In the genomic region with DNA sequence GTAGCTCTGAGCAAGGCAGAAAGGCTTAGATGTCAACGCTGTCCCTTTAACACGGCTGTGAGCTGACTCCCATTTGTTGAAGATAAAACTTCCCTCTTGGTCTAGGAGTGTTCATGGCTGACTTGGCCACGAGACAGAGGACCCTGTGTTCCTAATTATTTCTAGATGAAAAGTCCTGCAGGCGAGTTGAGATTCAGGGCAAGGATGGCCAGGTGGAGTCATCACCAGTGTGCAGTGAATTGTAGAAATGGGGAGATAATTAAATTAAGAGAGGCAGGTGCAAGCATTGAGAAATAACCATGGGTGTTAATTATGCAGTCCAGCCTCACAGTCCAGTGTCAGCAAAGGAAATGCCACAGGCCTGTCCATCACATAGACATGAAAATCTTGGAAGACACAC, we compare ENCODE assay signal across 21 mouse cellular contexts.
DNase-seq lines count a peak whose midpoint lies in the region; ATAC-seq and TF ChIP-seq lines count a peak whose summit lies in the region.
"Had no signal": no experiment of that assay in that cellular context is flagged by ENCODE, and none has a peak within 500 bp of the region (broad histone marks: within the 10 kb centered on the region; RNA-seq: fewer than 3 reads in every experiment).

No protein-coding gene starts in this region.

- intact Hi-C loops in heart, adult 2 months (cut with DNase I): no loop called here

- no peaks in the 10 kb centered on the region for H3K27me3 ChIP-seq in hindbrain, embryonic 15.5 days
- H3K27me3 ChIP-seq in hindbrain, embryonic 14.5 days (ENCODE audit: control insufficient read depth, insufficient read depth, low read length): no peaks in the 10 kb centered on the region
- no peaks in the 10 kb centered on the region for H3K27me3 ChIP-seq in midbrain, postnatal 0 days (ENCODE audit: insufficient read depth, low read length)
- H3K27me3 ChIP-seq in midbrain, embryonic 10.5 days (ENCODE audit: low read depth, poor library complexity, severe bottlenecking): no peaks in the 10 kb centered on the region
- H3K27me3 ChIP-seq in heart, adult 2 months (ENCODE audit: control insufficient read depth, insufficient read depth, low read length): no peaks in the 10 kb centered on the region
- H3K27me3 ChIP-seq: embryonic facial prominence, embryonic 12.5 days; limb, embryonic 12.5 days; midbrain, embryonic 12.5 days had no signal

- H3K36me3 ChIP-seq in hindbrain, embryonic 15.5 days: no peaks in the 10 kb centered on the region
- no peaks in the 10 kb centered on the region for H3K36me3 ChIP-seq in hindbrain, embryonic 14.5 days (replicated peaks; ENCODE audit: control insufficient read depth, insufficient read depth)
- no peaks in the 10 kb centered on the region for H3K36me3 ChIP-seq in midbrain, postnatal 0 days (ENCODE audit: insufficient read depth, low read length)
- no peaks in the 10 kb centered on the region for H3K36me3 ChIP-seq in midbrain, embryonic 10.5 days
- no peaks in the 10 kb centered on the region for H3K36me3 ChIP-seq in heart, adult 2 months (ENCODE audit: control insufficient read depth, insufficient read depth, low read length)
- H3K36me3 ChIP-seq: embryonic facial prominence, embryonic 12.5 days; limb, embryonic 12.5 days; midbrain, embryonic 12.5 days had no signal

- H3K4me2 ChIP-seq in hindbrain, embryonic 15.5 days: no peak overlapping the region
- no peak overlapping the region for H3K4me2 ChIP-seq in hindbrain, embryonic 14.5 days (replicated peaks)
- no peak overlapping the region for H3K4me2 ChIP-seq in midbrain, postnatal 0 days (ENCODE audit: low read depth, low read length, poor library complexity, severe bottlenecking)
- H3K4me2 ChIP-seq: embryonic facial prominence, embryonic 12.5 days; limb, embryonic 12.5 days; liver, embryonic 11.5 days; midbrain, embryonic 12.5 days had no signal

- DNase-seq in cerebellum, adult 8-10 months: no peak
- DNase-seq in hindbrain, embryonic 14.5 days (ENCODE audit: low spot score): no peak
- DNase-seq in midbrain, postnatal 0 days (ENCODE audit: low spot score): peak; percentile 70
- no peak for DNase-seq in midbrain, embryonic 10.5 days (ENCODE audit: low spot score)
- DNase-seq in gastrocnemius, postnatal 25 days: no peak
- DNase-seq in heart, adult 2 months: no peak
- DNase-seq: adrenal gland, postnatal 10 days; gastrocnemius, postnatal 10 days; heart, adult 18-20 months; lung, adult 18-20 months; lung, postnatal 10 days; right cerebral cortex, postnatal 14 days; spleen, adult 18-20 months had no signal

- WGBS in hindbrain, embryonic 15.5 days: 71% methylated on average over 4 of the region's 4 CpGs
- WGBS in hindbrain, embryonic 14.5 days: 76% methylated on average over 4 of the region's 4 CpGs
- 76% methylated on average over 4 of the region's 4 CpGs for WGBS in midbrain, postnatal 0 days
- 82% methylated on average over 4 of the region's 4 CpGs for whole genome bisulfite sequencing in midbrain, embryonic 10.5 days
- 57% methylated on average over 4 of the region's 4 CpGs for WGBS in heart, adult 2 months

- H3K79me2 ChIP-seq in heart, adult 2 months (replicated peaks; ENCODE audit: control insufficient read depth, insufficient read depth, low read length): no peaks in the 10 kb centered on the region

- no peak overlapping the region for H3K9ac ChIP-seq in hindbrain, embryonic 15.5 days
- H3K9ac ChIP-seq in hindbrain, embryonic 14.5 days: no peak overlapping the region
- H3K9ac ChIP-seq in midbrain, postnatal 0 days (replicated peaks; ENCODE audit: low read length, poor library complexity, severe bottlenecking): no peak overlapping the region
- no peak overlapping the region for H3K9ac ChIP-seq in heart, adult 2 months (ENCODE audit: low read depth, low read length)
- H3K9ac ChIP-seq: embryonic facial prominence, embryonic 12.5 days; limb, embryonic 12.5 days; midbrain, embryonic 12.5 days had no signal

- H3K9me3 ChIP-seq in hindbrain, embryonic 15.5 days: no peaks in the 10 kb centered on the region
- H3K9me3 ChIP-seq in hindbrain, embryonic 14.5 days (ENCODE audit: control insufficient read depth, low read length): no peaks in the 10 kb centered on the region
- 0 out of 2 replicates have a peak, but pooled peaks cover 5% of the 10 kb centered on the region for H3K9me3 ChIP-seq in midbrain, postnatal 0 days (ENCODE audit: low read length)
- no peaks in the 10 kb centered on the region for H3K9me3 ChIP-seq in midbrain, embryonic 10.5 days (replicated peaks)
- H3K9me3 ChIP-seq: embryonic facial prominence, embryonic 12.5 days; limb, embryonic 12.5 days; midbrain, embryonic 12.5 days had no signal

- ATAC-seq in cerebellum, adult (ENCODE audit: insufficient number of reproducible peaks, low FRiP score, low TSS enrichment): peak; percentile 47
- peak; percentile 48; the same call in 1 of the 2 replicates for ATAC-seq in hindbrain, embryonic 15.5 days (ENCODE audit: low FRiP score, low read depth)
- no peak for ATAC-seq in hindbrain, embryonic 14.5 days (ENCODE audit: low FRiP score)
- ATAC-seq in midbrain, postnatal 0 days (ENCODE audit: low FRiP score): no peak
- ATAC-seq: intestine, postnatal 0 days had no signal

- TF ChIP-seq POLR2A in heart, adult 2 months (IDR thresholded peaks at IDR 0.05; ENCODE audit: insufficient read depth, low read depth, low read length): no peak

- H3K4me3 ChIP-seq in hindbrain, embryonic 15.5 days: no peak overlapping the region
- no peak overlapping the region for H3K4me3 ChIP-seq in hindbrain, embryonic 14.5 days (replicated peaks; ENCODE audit: low read length)
- H3K4me3 ChIP-seq in midbrain, postnatal 0 days (ENCODE audit: low read depth, low read length): no peak overlapping the region
- H3K4me3 ChIP-seq in midbrain, embryonic 10.5 days: no peak overlapping the region
- no peak overlapping the region for H3K4me3 ChIP-seq in heart, adult 2 months
- H3K4me3 ChIP-seq: embryonic facial prominence, embryonic 12.5 days; limb, embryonic 12.5 days; midbrain, embryonic 12.5 days had no signal

- no peak for TF ChIP-seq CTCF in midbrain, postnatal 0 days (IDR thresholded peaks at IDR 0.05)
- TF ChIP-seq CTCF in heart, adult 2 months (IDR thresholded peaks at IDR 0.05): no peak

- H3K27ac ChIP-seq in hindbrain, embryonic 15.5 days (replicated peaks): no peak overlapping the region
- no peak overlapping the region for H3K27ac ChIP-seq in hindbrain, embryonic 14.5 days
- no peak overlapping the region for H3K27ac ChIP-seq in midbrain, postnatal 0 days (ENCODE audit: low read depth, low read length)
- H3K27ac ChIP-seq in midbrain, embryonic 10.5 days (replicated peaks): no peak overlapping the region
- no peak overlapping the region for H3K27ac ChIP-seq in heart, adult 2 months
- H3K27ac ChIP-seq: embryonic facial prominence, embryonic 12.5 days; kidney, postnatal 0 days; limb, embryonic 12.5 days; midbrain, embryonic 12.5 days had no signal

- TF ChIP-seq EP300 in heart, adult 2 months (IDR thresholded peaks at IDR 0.05; ENCODE audit: insufficient read depth, low read depth, low read length): no peak

- H3K4me1 ChIP-seq in hindbrain, embryonic 15.5 days (replicated peaks): no peaks in the 10 kb centered on the region
- no peaks in the 10 kb centered on the region for H3K4me1 ChIP-seq in hindbrain, embryonic 14.5 days (replicated peaks; ENCODE audit: control insufficient read depth, insufficient read depth, low read length)
- H3K4me1 ChIP-seq in midbrain, postnatal 0 days (ENCODE audit: insufficient read depth, low read length): no peaks in the 10 kb centered on the region
- no peaks in the 10 kb centered on the region for H3K4me1 ChIP-seq in midbrain, embryonic 10.5 days
- no peaks in the 10 kb centered on the region for H3K4me1 ChIP-seq in heart, adult 2 months (ENCODE audit: control insufficient read depth, insufficient read depth, low read length)
- H3K4me1 ChIP-seq: embryonic facial prominence, embryonic 12.5 days; limb, embryonic 12.5 days; midbrain, embryonic 12.5 days had no signal

Comparison
In these comparisons a context has a peak if more than half of its experiments do, and no peak if none do; other contexts are left out.
1. ATAC-seq: peak in cerebellum, adult (single experiment) and hindbrain, embryonic 15.5 days (single experiment); none in hindbrain, embryonic 14.5 days (single experiment) and midbrain, postnatal 0 days (single experiment).